Mouse (Mus musculus): ENCODE measurements at regions not wholly inside any gene's neighbourhood (a gene's known extent, or its start where the extent isn't known, plus 50 kb on each side); places are given as distances from the start of the nearest gene placed in this dataset.

DNA sequence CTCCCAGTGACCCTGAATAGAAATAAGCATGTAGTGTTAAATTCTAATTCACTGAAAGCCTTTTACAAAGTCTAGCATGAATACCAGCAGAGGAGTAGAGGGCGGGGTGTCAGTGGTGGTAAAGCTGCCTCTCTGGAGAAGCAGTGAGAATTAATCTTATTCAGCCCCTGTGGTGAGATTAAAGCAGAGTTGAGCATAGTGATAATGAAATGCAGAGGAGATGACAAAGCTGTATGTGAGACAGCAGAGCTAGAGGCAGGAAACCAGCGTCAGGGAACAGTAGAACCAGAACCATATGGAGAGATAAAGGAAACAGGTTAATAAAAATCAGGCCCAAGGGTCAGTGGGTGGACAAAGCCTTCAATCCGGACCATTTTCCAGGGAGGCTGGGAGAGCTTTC, 1827.2 kb downstream of the Poteg start:
- TF ChIP-seq CTCF (IDR thresholded peaks at IDR 0.05; ENCODE audit: low read depth) (no peak), EP300 (optimal IDR thresholded peaks at IDR 0.05) (no peak)
